Mouse (Mus musculus) intestine, embryonic 15.5 days (tissue): ENCODE measurements around the gene H3f3a. TPM values are rescaled to one million over a fixed set of nuclear protein-coding genes. Genes with fewer than 3 reads are reported as not detected.
A peak's percentile ranks its signal among the peaks of the same experiment; 100 is the strongest.
"Not testable (repeated sequence)": the region's sequence is repeated elsewhere in the genome, so short reads cannot be mapped to it uniquely, and the experiment has no call there.

Source experiments
- ATAC-seq: fragments of 200-750 bp; cut with Nextera tagmentation; 2 replicates; pipeline ENCODE4 v1.8.0; 2017; ENCODE audit warnings: moderate TSS enrichment, moderate library complexity
- H3K27ac ChIP-seq: fragments of 300-500 bp; sonication (generic); 2 replicates; pipeline ENCODE4 v1.5.1; 2015; ENCODE audit warnings: mild to moderate bottlenecking, inconsistent platforms
- H3K27me3 ChIP-seq: fragments of 300-500 bp; sonication (generic); replicated peaks from 2 replicates; pipeline ENCODE4 v1.6.1; 2015; ENCODE audit warnings: inconsistent platforms
- H3K36me3 ChIP-seq: fragments of 300-500 bp; sonication (generic); 2 replicates; pipeline ENCODE4 v1.6.1; 2015; ENCODE audit warnings: inconsistent platforms
- H3K4me1 ChIP-seq: fragments of 300-500 bp; sonication (generic); replicated peaks from 2 replicates; pipeline ENCODE4 v1.6.1; 2015; ENCODE audit warnings: inconsistent platforms
- H3K4me2 ChIP-seq: fragments of 300-500 bp; sonication (generic); replicated peaks from 2 replicates; pipeline ENCODE4 v1.6.1; 2015; ENCODE audit warnings: mild to moderate bottlenecking, inconsistent platforms
- H3K4me3 ChIP-seq: fragments of 300-500 bp; sonication (generic); replicated peaks from 2 replicates; pipeline ENCODE4 v1.5.1; 2015; ENCODE audit warnings: inconsistent platforms
- H3K9ac ChIP-seq: fragments of 300-500 bp; sonication (generic); 2 replicates; pipeline ENCODE4 v1.6.1; 2015; ENCODE audit warnings: inconsistent platforms
- H3K9me3 ChIP-seq: fragments of 300-500 bp; sonication (generic); 2 replicates; pipeline ENCODE4 v1.6.1; 2016; ENCODE audit warnings: inconsistent platforms
- WGBS: fragments of 180-500 bp; shearing (Covaris S2); methylation state at CpG from one replicate; pipeline ENCODE4 v1.1.7; 2015; 5-methylcytosine and 5-hydroxymethylcytosine counted together
- polyA plus RNA-seq: library from polyadenylated mRNA; unstranded; fragments of >200 nt; fragmentation: Nextera tagmentation; extraction: Ambion mirVana; gene quantifications from 2 replicates; pipeline ENCODE4 v1.2.1, GENCODE M21; 2015

Gene H3f3a
- polyA plus RNA-seq, 1 experiment from 2014 or later, result 1,977 TPM

DNA sequence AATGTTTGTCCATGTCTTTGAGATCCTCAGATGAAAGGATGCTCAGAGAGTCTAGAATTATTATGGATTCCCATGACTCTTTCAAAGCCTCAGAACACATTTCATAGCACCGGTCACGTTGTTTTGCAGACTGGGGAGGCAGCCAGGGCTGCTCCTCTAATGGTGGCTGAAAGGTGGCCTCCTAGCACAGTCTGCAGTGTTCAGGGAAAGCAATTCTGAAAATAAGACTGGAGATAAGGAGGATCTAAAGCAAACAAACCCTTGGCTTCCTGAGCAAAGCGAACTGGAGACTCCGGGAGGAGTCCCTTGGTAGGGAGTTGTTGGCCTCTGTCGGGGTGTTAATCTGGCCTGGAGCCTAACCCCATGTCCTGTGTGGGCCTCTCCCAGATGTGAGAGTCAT lies 23.4 kb upstream of the H3f3a start:
- H3K27ac ChIP-seq, result no peak overlapping the region
- no peaks in the 10 kb centered on the region for H3K9me3 ChIP-seq
- no peak overlapping the region for H3K4me2 ChIP-seq
- 65% methylated on average over 5 of the region's 5 CpGs for WGBS
- no peaks in the 10 kb centered on the region for H3K4me1 ChIP-seq
- no peak overlapping the region for H3K9ac ChIP-seq
- H3K36me3 ChIP-seq, result no peaks in the 10 kb centered on the region
- no peaks in the 10 kb centered on the region for H3K27me3 ChIP-seq
- peak; percentile 87 for ATAC-seq
- no peak overlapping the region for H3K4me3 ChIP-seq

DNA sequence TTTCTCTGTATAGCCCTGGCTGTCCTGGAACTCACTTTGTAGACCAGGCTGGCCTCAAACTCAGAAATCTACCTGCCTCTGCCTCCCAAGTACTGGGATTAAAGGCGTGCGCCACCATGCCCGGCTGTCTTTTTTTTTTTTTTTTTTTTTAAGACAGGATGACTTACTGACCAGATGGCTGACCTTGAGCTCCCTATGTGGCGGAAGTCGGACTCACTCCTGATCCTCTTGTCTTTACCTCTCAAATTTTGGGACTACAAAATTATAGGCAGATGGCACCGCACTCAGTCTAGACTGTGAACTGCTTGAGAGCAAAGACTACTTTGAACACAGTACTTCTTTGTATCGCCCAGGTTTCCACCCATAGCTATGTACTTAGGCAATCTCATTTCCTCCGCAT lies 22.7 kb upstream of the H3f3a start:
- not testable (repeated sequence) for H3K4me1 ChIP-seq, H3K4me2 ChIP-seq, H3K9me3 ChIP-seq, H3K4me3 ChIP-seq, ATAC-seq, H3K27ac ChIP-seq, H3K36me3 ChIP-seq, H3K9ac ChIP-seq, H3K27me3 ChIP-seq
- WGBS, result 92% methylated on average over 8 of the region's 8 CpGs

DNA sequence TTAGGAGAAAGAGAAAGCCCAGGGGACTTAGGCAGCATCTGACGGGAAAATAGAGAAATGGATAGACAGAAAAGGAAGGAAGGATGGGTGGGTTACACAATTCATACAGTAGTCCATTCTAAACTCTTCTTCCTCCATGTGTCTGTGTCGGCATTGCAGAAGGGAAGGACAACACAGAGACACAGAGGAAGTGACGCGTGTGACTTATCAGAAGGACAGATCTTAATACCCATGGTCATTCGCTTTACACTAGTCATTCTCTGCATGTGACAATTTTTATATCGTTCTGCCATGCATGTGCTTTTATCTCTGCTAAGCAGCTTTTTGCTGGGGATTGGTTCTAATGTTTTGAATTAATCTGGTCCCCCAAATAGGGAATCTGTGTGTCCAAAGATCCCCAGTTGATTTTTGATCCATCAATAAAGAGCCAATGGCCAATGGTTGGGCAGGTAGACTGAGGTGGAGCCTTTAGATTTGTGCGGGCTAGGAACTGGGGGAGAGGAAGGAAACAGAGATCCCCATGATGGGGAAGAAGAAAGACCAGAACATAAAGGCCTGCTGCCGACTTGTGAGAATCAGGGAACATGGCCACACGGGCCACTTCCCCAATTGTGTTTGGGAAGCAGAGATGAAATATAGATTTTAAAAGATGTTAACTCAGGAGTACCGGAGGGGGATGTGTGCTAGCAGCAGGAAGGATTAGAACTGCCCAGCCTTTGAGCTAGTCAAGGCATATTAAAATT lies 21.7 kb upstream of the H3f3a start:
- no peak for ATAC-seq
- Histone ChIP-seq H3K27me3 (no peaks in the 10 kb centered on the region), H3K36me3 (no peaks in the 10 kb centered on the region), H3K9ac (no peak overlapping the region), H3K27ac (no peak overlapping the region), H3K4me2 (no peak overlapping the region), H3K9me3 (no peaks in the 10 kb centered on the region), H3K4me3 (no peak overlapping the region), H3K4me1 (peaks cover 2% of the 10 kb centered on the region; the same call in 1 of the 2 replicates)
- 82% methylated on average over 10 of the region's 10 CpGs for WGBS

DNA sequence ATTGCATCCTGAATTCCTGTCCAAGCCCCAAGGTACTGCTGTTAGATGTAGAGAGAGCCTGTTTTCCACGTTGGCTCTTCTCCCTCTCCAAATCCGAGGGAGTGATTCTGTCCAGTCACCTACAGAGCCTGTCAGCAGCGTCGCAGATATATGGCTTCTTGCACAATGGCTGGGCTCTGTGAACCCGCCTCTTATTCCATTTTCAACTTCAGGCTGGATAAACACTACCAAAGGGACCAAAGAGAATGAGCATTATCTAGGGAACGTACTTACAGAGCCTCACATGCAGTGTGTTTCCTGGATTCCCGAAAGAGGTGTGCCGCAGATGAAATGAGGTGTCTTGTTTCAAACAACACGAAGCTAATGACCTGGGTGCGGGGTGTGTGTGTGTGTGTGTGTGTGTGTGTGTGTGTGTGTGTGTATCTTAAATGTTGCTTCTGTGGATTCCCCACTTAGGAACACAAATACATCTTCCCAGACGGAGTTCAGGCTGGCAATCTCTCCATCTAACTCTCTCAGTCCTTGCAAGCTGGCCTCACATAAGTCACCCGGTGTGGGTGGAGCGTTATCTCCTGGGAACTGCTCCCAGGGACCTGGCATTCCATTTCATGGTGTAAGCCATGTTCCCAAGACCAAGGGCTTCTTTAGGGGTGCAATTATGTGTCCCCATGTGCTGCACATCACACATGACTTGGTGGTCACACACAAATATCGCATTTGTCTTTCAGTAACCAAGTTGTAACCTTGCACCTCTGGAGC lies 17.0 kb upstream of the H3f3a start:
- peaks cover 10% of the 10 kb centered on the region for H3K4me1 ChIP-seq
- no peaks in the 10 kb centered on the region for H3K9me3 ChIP-seq
- H3K36me3 ChIP-seq, result no peaks in the 10 kb centered on the region
- peak overlapping the region; percentile 28; the same call in 1 of the 2 replicates for H3K27ac ChIP-seq
- peak; percentile 77 for ATAC-seq
- WGBS, result 28% methylated on average over 14 of the region's 14 CpGs
- H3K4me2 ChIP-seq, result peak overlapping the region; percentile 37
- H3K4me3 ChIP-seq, result no peak overlapping the region
- H3K27me3 ChIP-seq, result no peaks in the 10 kb centered on the region
- H3K9ac ChIP-seq, result no peak overlapping the region

DNA sequence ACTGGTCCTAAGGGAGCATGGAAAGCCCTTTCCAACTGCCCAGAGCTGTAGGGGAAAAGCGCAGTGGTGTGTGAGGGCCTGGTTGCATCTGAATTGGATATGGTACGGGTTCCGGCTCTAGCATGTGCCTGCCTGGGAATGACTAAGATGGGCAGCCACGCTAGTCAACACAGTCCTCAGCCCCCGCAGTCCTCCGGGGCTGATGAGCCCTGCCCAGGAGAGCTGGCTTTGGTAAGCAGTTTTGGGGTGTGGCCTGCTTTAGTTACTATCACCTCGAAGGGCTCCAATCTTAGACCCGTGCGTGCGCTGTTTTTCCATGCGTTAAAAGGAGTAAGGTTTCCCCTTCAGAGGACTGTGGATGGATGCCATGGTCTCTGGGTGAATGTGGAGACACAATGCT lies 16.4 kb upstream of the H3f3a start:
- H3K4me1 ChIP-seq, result peaks cover 10% of the 10 kb centered on the region
- 71% methylated on average over 11 of the region's 11 CpGs for WGBS
- H3K27me3 ChIP-seq, result no peaks in the 10 kb centered on the region
- peak overlapping the region; percentile 37 for H3K4me2 ChIP-seq
- H3K4me3 ChIP-seq, result no peak overlapping the region
- ATAC-seq, result peak; percentile 64
- H3K27ac ChIP-seq, result peak overlapping the region; percentile 28; the same call in 1 of the 2 replicates
- no peaks in the 10 kb centered on the region for H3K36me3 ChIP-seq
- no peak overlapping the region for H3K9ac ChIP-seq
- H3K9me3 ChIP-seq, result no peaks in the 10 kb centered on the region

- ATAC-seq, result peak; percentile 46
- Histone ChIP-seq H3K36me3 (no peaks in the 10 kb centered on the region), H3K4me3 (no peak overlapping the region), H3K4me2 (peak overlapping the region; percentile 37), H3K4me1 (peaks cover 10% of the 10 kb centered on the region), H3K27me3 (no peaks in the 10 kb centered on the region), H3K27ac (peak overlapping the region; percentile 28; the same call in 1 of the 2 replicates), H3K9me3 (no peaks in the 10 kb centered on the region), H3K9ac (no peak overlapping the region)
- 74% methylated on average over 11 of the region's 11 CpGs for WGBS
Observed at GRCm38 (mm10) chr1:180829775-180830174, 16.0 kb upstream of the H3f3a start.

GRCm38 (mm10) chr1:180826634-180827033 lies 12.9 kb upstream of the H3f3a start:
- H3K4me1 ChIP-seq, result peaks cover 10% of the 10 kb centered on the region

GRCm38 (mm10) chr1:180824721-180825120 lies 11.0 kb upstream of the H3f3a start:
- Histone ChIP-seq H3K9ac (no peak overlapping the region), H3K4me2 (no peak overlapping the region), H3K9me3 (no peaks in the 10 kb centered on the region), H3K36me3 (no peaks in the 10 kb centered on the region), H3K27me3 (no peaks in the 10 kb centered on the region), H3K4me1 (0 out of 2 replicates have a peak, but pooled peaks cover 2% of the 10 kb centered on the region), H3K27ac (no peak overlapping the region), H3K4me3 (no peak overlapping the region)
- ATAC-seq, result no peak
- 75% methylated on average over 3 of the region's 3 CpGs for WGBS

More at GRCm38 (mm10) chr1:180826634-180827033, 12.9 kb upstream of the H3f3a start:
- no peaks in the 10 kb centered on the region for H3K27me3 ChIP-seq
- no peak overlapping the region for H3K4me3 ChIP-seq
- WGBS, result 84% methylated on average over 4 of the region's 4 CpGs
- no peak overlapping the region for H3K4me2 ChIP-seq
- no peaks in the 10 kb centered on the region for H3K36me3 ChIP-seq
- no peak overlapping the region for H3K27ac ChIP-seq
- ATAC-seq, result no peak
- H3K9ac ChIP-seq, result no peak overlapping the region
- no peaks in the 10 kb centered on the region for H3K9me3 ChIP-seq

DNA sequence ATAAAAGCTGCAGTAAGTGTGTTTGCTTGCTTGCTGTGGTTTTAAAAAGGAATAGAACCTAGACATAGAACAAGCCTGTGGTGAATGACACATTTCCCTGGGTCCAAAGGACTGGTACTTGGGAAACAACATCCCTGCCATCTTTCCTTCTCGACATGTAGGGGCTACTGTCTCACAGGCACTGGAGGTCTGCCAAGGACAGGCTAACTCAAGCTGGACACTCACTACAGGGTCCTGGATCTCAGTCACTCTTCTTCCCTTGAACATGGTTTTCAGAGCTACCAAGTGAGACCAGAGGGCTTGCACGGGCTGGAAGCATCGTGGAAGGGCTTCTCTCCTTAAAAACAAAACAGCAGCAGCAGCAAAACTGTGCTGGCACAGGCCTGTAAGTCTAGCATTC lies 10.0 kb upstream of the H3f3a start:
- 73% methylated on average over 3 of the region's 3 CpGs for WGBS
- Histone ChIP-seq H3K4me2 (no peak overlapping the region), H3K4me1 (no peaks in the 10 kb centered on the region), H3K27ac (no peak overlapping the region), H3K9me3 (no peaks in the 10 kb centered on the region), H3K4me3 (no peak overlapping the region), H3K36me3 (no peaks in the 10 kb centered on the region), H3K9ac (no peak overlapping the region), H3K27me3 (no peaks in the 10 kb centered on the region)
- no peak for ATAC-seq

DNA sequence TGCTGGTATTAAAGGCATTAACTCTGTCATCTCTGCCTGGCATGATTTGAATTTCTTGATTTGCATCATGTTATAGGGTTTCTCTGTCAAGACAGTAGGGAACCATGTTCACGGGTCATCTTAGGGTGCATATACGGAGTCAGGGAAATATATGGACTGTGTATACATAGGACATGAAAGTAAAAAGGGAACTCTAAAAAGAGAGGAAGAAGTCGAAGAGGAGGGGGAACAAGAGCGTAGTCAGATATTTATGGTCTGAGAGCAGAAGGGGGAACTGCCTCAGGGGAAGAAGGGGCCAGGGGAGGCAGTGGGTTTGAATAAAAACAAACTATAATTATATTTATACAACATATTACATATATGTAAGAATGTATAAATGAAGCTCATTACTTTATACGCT lies 8.5 kb upstream of the H3f3a start:
- Histone ChIP-seq H3K27me3 (no peaks in the 10 kb centered on the region), H3K9me3 (no peaks in the 10 kb centered on the region), H3K9ac (no peak overlapping the region), H3K27ac (no peak overlapping the region), H3K36me3 (no peaks in the 10 kb centered on the region), H3K4me2 (no peak overlapping the region), H3K4me3 (no peak overlapping the region), H3K4me1 (no peaks in the 10 kb centered on the region)
- WGBS, result 77% methylated on average over 5 of the region's 5 CpGs
- no peak for ATAC-seq

- Histone ChIP-seq H3K4me3 (no peak overlapping the region), H3K4me2 (no peak overlapping the region), H3K36me3 (no peaks in the 10 kb centered on the region), H3K9ac (no peak overlapping the region), H3K27me3 (no peaks in the 10 kb centered on the region), H3K9me3 (no peaks in the 10 kb centered on the region), H3K4me1 (no peaks in the 10 kb centered on the region), H3K27ac (no peak overlapping the region)
- no peak for ATAC-seq
- 88% methylated on average over 6 of the region's 6 CpGs for WGBS
Observed at GRCm38 (mm10) chr1:180821101-180821500, 7.4 kb upstream of the H3f3a start.

DNA sequence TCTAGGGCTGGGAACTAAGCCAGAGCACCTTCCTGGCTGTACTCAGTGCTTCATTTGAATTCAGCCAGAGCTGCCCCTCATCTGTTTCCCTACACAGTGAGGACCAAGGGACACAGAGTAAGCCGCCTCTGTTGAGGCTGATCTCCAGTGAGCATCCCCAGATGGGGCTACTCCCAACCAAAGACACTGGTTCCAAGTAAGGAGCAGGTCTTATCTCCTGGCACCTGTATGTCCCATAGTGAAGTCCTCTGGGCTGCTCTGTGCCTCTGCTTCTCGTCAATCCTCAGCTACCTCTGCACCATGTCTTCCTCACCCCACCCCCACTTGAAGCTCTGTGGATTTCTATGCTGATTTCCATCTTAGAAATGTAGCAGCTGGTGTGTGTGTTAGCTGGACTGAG lies 4.3 kb upstream of the H3f3a start:
- ATAC-seq, result no peak
- no peak overlapping the region for H3K9ac ChIP-seq
- no peaks in the 10 kb centered on the region for H3K36me3 ChIP-seq
- no peak overlapping the region for H3K4me2 ChIP-seq
- no peak overlapping the region for H3K4me3 ChIP-seq
- 65% methylated on average over 2 of the region's 2 CpGs for WGBS
- no peak overlapping the region for H3K27ac ChIP-seq
- no peaks in the 10 kb centered on the region for H3K9me3 ChIP-seq
- H3K4me1 ChIP-seq, result no peaks in the 10 kb centered on the region
- H3K27me3 ChIP-seq, result no peaks in the 10 kb centered on the region
